Mouse (Mus musculus): ENCODE data around the gene Foxp1. TPM values are rescaled to one million over a fixed set of nuclear protein-coding genes. Genes with fewer than 3 reads are reported as not detected.

The Foxp1 gene
- polyA plus RNA-seq, 1 experiment from 2014 or later, result 38.0 TPM

- H3K9ac ChIP-seq (ENCODE audit: low read depth, low read length), result no peak overlapping the region
- H3K4me1 ChIP-seq (replicated peaks; ENCODE audit: insufficient read depth, low read length), result peaks cover 5% of the 10 kb centered on the region; the same call in 1 of the 2 replicates
- no peaks in the 10 kb centered on the region for H3K27me3 ChIP-seq (ENCODE audit: insufficient read depth, low read length)
- no peak for TF ChIP-seq CTCF (IDR thresholded peaks at IDR 0.05; ENCODE audit: low read depth)
- H3K9me3 ChIP-seq (replicated peaks; ENCODE audit: low read length), result no peaks in the 10 kb centered on the region
- ATAC-seq (replicated peaks; ENCODE audit: low FRiP score, low read depth) (no peak), DNase-seq (ENCODE audit: low spot score) (no peak)
- no peaks in the 10 kb centered on the region for H3K36me3 ChIP-seq (ENCODE audit: insufficient read depth, low read length)
- no peak overlapping the region for H3K4me2 ChIP-seq (ENCODE audit: low read length)
- H3K27ac ChIP-seq, result no peak overlapping the region
- WGBS, result 45% methylated on average over 9 of the region's 9 CpGs
- H3K4me3 ChIP-seq (replicated peaks; ENCODE audit: low read depth, low read length), result no peak overlapping the region
Observed at GRCm38 (mm10) chr6:99402941-99403340, 119.6 kb downstream of the Foxp1 start.

- no peak for TF ChIP-seq CTCF (IDR thresholded peaks at IDR 0.05; ENCODE audit: low read depth)
- Histone ChIP-seq H3K9me3 (replicated peaks; ENCODE audit: low read length) (no peaks in the 10 kb centered on the region), H3K4me1 (replicated peaks; ENCODE audit: insufficient read depth, low read length) (peaks cover 5% of the 10 kb centered on the region; the same call in 1 of the 2 replicates), H3K27ac (no peak overlapping the region), H3K9ac (ENCODE audit: low read depth, low read length) (no peak overlapping the region), H3K4me3 (replicated peaks; ENCODE audit: low read depth, low read length) (no peak overlapping the region), H3K4me2 (ENCODE audit: low read length) (no peak overlapping the region), H3K36me3 (ENCODE audit: insufficient read depth, low read length) (0 out of 2 replicates have a peak, but pooled peaks cover 3% of the 10 kb centered on the region), H3K27me3 (ENCODE audit: insufficient read depth, low read length) (no peaks in the 10 kb centered on the region)
- ATAC-seq (replicated peaks; ENCODE audit: low FRiP score, low read depth), result no peak
- no peak for DNase-seq (ENCODE audit: low spot score)
- WGBS, result 81% methylated on average over 3 of the region's 3 CpGs
Observed at GRCm38 (mm10) chr6:99402370-99402769, 120.2 kb downstream of the Foxp1 start.

- Histone ChIP-seq H3K27ac (no peak overlapping the region), H3K9ac (ENCODE audit: low read depth, low read length) (no peak overlapping the region), H3K36me3 (ENCODE audit: insufficient read depth, low read length) (peaks cover 7% of the 10 kb centered on the region; the same call in 1 of the 2 replicates), H3K4me3 (replicated peaks; ENCODE audit: low read depth, low read length) (no peak overlapping the region), H3K27me3 (ENCODE audit: insufficient read depth, low read length) (no peaks in the 10 kb centered on the region), H3K4me2 (ENCODE audit: low read length) (no peak overlapping the region), H3K4me1 (replicated peaks; ENCODE audit: insufficient read depth, low read length) (peaks cover 5% of the 10 kb centered on the region; the same call in 1 of the 2 replicates), H3K9me3 (replicated peaks; ENCODE audit: low read length) (no peaks in the 10 kb centered on the region)
- ATAC-seq (replicated peaks; ENCODE audit: low FRiP score, low read depth) (no peak), DNase-seq (ENCODE audit: low spot score) (no peak)
- WGBS, result 80% methylated on average over 6 of the region's 6 CpGs
- no peak for TF ChIP-seq CTCF (IDR thresholded peaks at IDR 0.05; ENCODE audit: low read depth)
Observed at GRCm38 (mm10) chr6:99401801-99402200, 120.7 kb downstream of the Foxp1 start.

- no peak overlapping the region for H3K9ac ChIP-seq (ENCODE audit: low read depth, low read length)
- H3K4me1 ChIP-seq (replicated peaks; ENCODE audit: insufficient read depth, low read length), result peaks cover under 1% of the 10 kb centered on the region; the same call in 1 of the 2 replicates
- H3K36me3 ChIP-seq (ENCODE audit: insufficient read depth, low read length), result peaks cover 7% of the 10 kb centered on the region; the same call in 1 of the 2 replicates
- no peak overlapping the region for H3K27ac ChIP-seq
- no peak overlapping the region for H3K4me2 ChIP-seq (ENCODE audit: low read length)
- DNase-seq (ENCODE audit: low spot score) (no peak), ATAC-seq (replicated peaks; ENCODE audit: low FRiP score, low read depth) (no peak)
- no peaks in the 10 kb centered on the region for H3K9me3 ChIP-seq (replicated peaks; ENCODE audit: low read length)
- H3K4me3 ChIP-seq (replicated peaks; ENCODE audit: low read depth, low read length), result no peak overlapping the region
- H3K27me3 ChIP-seq (ENCODE audit: insufficient read depth, low read length), result no peaks in the 10 kb centered on the region
- 39% methylated on average over 2 of the region's 2 CpGs for WGBS
- no peak for TF ChIP-seq CTCF (IDR thresholded peaks at IDR 0.05; ENCODE audit: low read depth)
Observed at GRCm38 (mm10) chr6:99401211-99401610, 121.3 kb downstream of the Foxp1 start.

GRCm38 (mm10) chr6:99395745-99396144, 126.8 kb downstream of the Foxp1 start:
- H3K36me3 ChIP-seq (ENCODE audit: insufficient read depth, low read length), result peaks cover 7% of the 10 kb centered on the region; the same call in 1 of the 2 replicates
- no peaks in the 10 kb centered on the region for H3K27me3 ChIP-seq (ENCODE audit: insufficient read depth, low read length)
- no peak for DNase-seq (ENCODE audit: low spot score)
- no peak overlapping the region for H3K9ac ChIP-seq (ENCODE audit: low read depth, low read length)
- no peak overlapping the region for H3K4me2 ChIP-seq (ENCODE audit: low read length)
- no peak overlapping the region for H3K4me3 ChIP-seq (replicated peaks; ENCODE audit: low read depth, low read length)
- TF ChIP-seq CTCF (IDR thresholded peaks at IDR 0.05; ENCODE audit: low read depth), result no peak
- no peaks in the 10 kb centered on the region for H3K9me3 ChIP-seq (replicated peaks; ENCODE audit: low read length)
- WGBS, result 86% methylated on average over 12 of the region's 12 CpGs
- no peak for ATAC-seq (replicated peaks; ENCODE audit: low FRiP score, low read depth)
- H3K4me1 ChIP-seq (replicated peaks; ENCODE audit: insufficient read depth, low read length), result no peaks in the 10 kb centered on the region; the same call in 1 of the 2 replicates
- H3K27ac ChIP-seq, result no peak overlapping the region

- ATAC-seq (replicated peaks; ENCODE audit: low FRiP score, low read depth), result no peak
- H3K27me3 ChIP-seq (ENCODE audit: insufficient read depth, low read length), result no peaks in the 10 kb centered on the region
- peaks cover 7% of the 10 kb centered on the region; the same call in 1 of the 2 replicates for H3K36me3 ChIP-seq (ENCODE audit: insufficient read depth, low read length)
- no peak overlapping the region for H3K27ac ChIP-seq
- 70% methylated on average over 5 of the region's 5 CpGs for WGBS
- H3K9ac ChIP-seq (ENCODE audit: low read depth, low read length), result no peak overlapping the region
- no peaks in the 10 kb centered on the region; the same call in 1 of the 2 replicates for H3K4me1 ChIP-seq (replicated peaks; ENCODE audit: insufficient read depth, low read length)
- no peak overlapping the region for H3K4me3 ChIP-seq (replicated peaks; ENCODE audit: low read depth, low read length)
- no peaks in the 10 kb centered on the region for H3K9me3 ChIP-seq (replicated peaks; ENCODE audit: low read length)
- no peak for TF ChIP-seq CTCF (IDR thresholded peaks at IDR 0.05; ENCODE audit: low read depth)
- no peak for DNase-seq (ENCODE audit: low spot score)
- no peak overlapping the region for H3K4me2 ChIP-seq (ENCODE audit: low read length)
Observed at GRCm38 (mm10) chr6:99394801-99395200, 127.7 kb downstream of the Foxp1 start.

- DNase-seq (ENCODE audit: low spot score), result no peak
- ATAC-seq (replicated peaks; ENCODE audit: low FRiP score, low read depth), result no peak
- Histone ChIP-seq H3K27me3 (ENCODE audit: insufficient read depth, low read length) (no peaks in the 10 kb centered on the region), H3K4me1 (replicated peaks; ENCODE audit: insufficient read depth, low read length) (no peaks in the 10 kb centered on the region), H3K4me3 (replicated peaks; ENCODE audit: low read depth, low read length) (no peak overlapping the region), H3K36me3 (ENCODE audit: insufficient read depth, low read length) (peaks cover 6% of the 10 kb centered on the region; the same call in 1 of the 2 replicates), H3K4me2 (ENCODE audit: low read length) (no peak overlapping the region), H3K9ac (ENCODE audit: low read depth, low read length) (no peak overlapping the region), H3K9me3 (replicated peaks; ENCODE audit: low read length) (no peaks in the 10 kb centered on the region), H3K27ac (no peak overlapping the region)
- WGBS, result 92% methylated on average over 6 of the region's 6 CpGs
- TF ChIP-seq CTCF (IDR thresholded peaks at IDR 0.05; ENCODE audit: low read depth), result no peak
Observed at GRCm38 (mm10) chr6:99392484-99392883, 130.0 kb downstream of the Foxp1 start.
